Mouse (Mus musculus) MEL (cell line): Measurements from ENCODE around the gene Zbtb7a. TPM values are rescaled to one million over a fixed set of nuclear protein-coding genes. Genes with fewer than 3 reads are reported as not detected.

ENCODE experiments used
- DNase-seq: peaks from one replicate; pipeline ENCODE4 v3.0.0; 2011; ENCODE audit warnings: low read depth, low spot score
- H3K27ac ChIP-seq: 2 replicates; pipeline ENCODE4 v1.5.1; 2012; ENCODE audit warnings: low read depth, mild to moderate bottlenecking, control low read depth, low read length, moderate library complexity; ENCODE audit not compliant: control insufficient read depth
- H3K27me3 ChIP-seq, 2 experiments: fragments of 150-350 bp in 1 of 2; sonication (generic) in 1 of 2; 2 replicates each; pipeline ENCODE4 v1.6.1; 2012; ENCODE audit warnings: low read length in 2 of 2, mild to moderate bottlenecking in 2 of 2, improper control_type of control experiment in 1 of 2, moderate library complexity in 1 of 2; ENCODE audit not compliant: insufficient read depth in 2 of 2, control insufficient read depth in 1 of 2
- H3K36me3 ChIP-seq, 2 experiments: 2 replicates each; pipeline ENCODE4 v1.6.1; 2012 to 2014; ENCODE audit warnings: low read length in 2 of 2, improper control_type of control experiment in 1 of 2, inconsistent platforms in 1 of 2, mild to moderate bottlenecking in 1 of 2; ENCODE audit not compliant: insufficient read depth in 2 of 2, control insufficient read depth in 1 of 2
- H3K4me1 ChIP-seq, 2 experiments: fragments of 150-350 bp in 1 of 2; sonication (generic) in 1 of 2; 2 replicates each; pipeline ENCODE4 v1.6.1; 2012; ENCODE audit warnings: low read length in 2 of 2, improper control_type of control experiment in 1 of 2, mild to moderate bottlenecking in 1 of 2; ENCODE audit not compliant: insufficient read depth in 2 of 2, control insufficient read depth in 1 of 2
- H3K4me3 ChIP-seq, 2 experiments: fragments of 150-350 bp in 1 of 2; sonication (generic) in 1 of 2; 2 replicates each; pipeline ENCODE4 v1.5.1; 2012; ENCODE audit warnings: low read depth in 2 of 2, low read length in 2 of 2, mild to moderate bottlenecking in 2 of 2, moderate library complexity in 2 of 2, control low read depth in 1 of 2, improper control_type of control experiment in 1 of 2; ENCODE audit not compliant: control insufficient read depth in 1 of 2, insufficient read depth in 1 of 2
- H3K79me2 ChIP-seq: 2 replicates; pipeline ENCODE4 v1.6.1; 2012; ENCODE audit warnings: mild to moderate bottlenecking, low read length, moderate library complexity; ENCODE audit not compliant: control insufficient read depth, poor library complexity, insufficient read depth
- H3K9ac ChIP-seq: 2 replicates; pipeline ENCODE4 v1.6.1; 2012; ENCODE audit warnings: low read depth, mild to moderate bottlenecking, control low read depth, low read length, moderate library complexity; ENCODE audit not compliant: control insufficient read depth, poor library complexity, severe bottlenecking
- H3K9me3 ChIP-seq: fragments of 150-350 bp; sonication (generic); replicated peaks from 2 replicates; pipeline ENCODE4 v1.6.1; 2012; ENCODE audit warnings: mild to moderate bottlenecking, low read length, improper control_type of control experiment, moderate library complexity; ENCODE audit not compliant: insufficient read depth
- E2F4 ChIP-seq: IDR thresholded peaks from 2 replicates; pipeline ENCODE4 v1.6.1; 2011; ENCODE audit warnings: low read depth, low read length, improper control_type of control experiment, borderline replicate concordance
- ETS1 ChIP-seq: IDR thresholded peaks from 2 replicates; pipeline ENCODE4 v1.6.1; 2012; ENCODE audit warnings: low read depth, mild to moderate bottlenecking, inconsistent platforms, low read length, improper control_type of control experiment, moderate library complexity
- GABPA ChIP-seq: IDR thresholded peaks from 2 replicates; pipeline ENCODE4 v1.6.1; 2012; ENCODE audit warnings: low read depth, mild to moderate bottlenecking, inconsistent platforms, low read length, improper control_type of control experiment, moderate library complexity
- GATA1 ChIP-seq: IDR thresholded peaks from 2 replicates; pipeline ENCODE4 v1.6.1; 2011; ENCODE audit warnings: low read depth, low read length, improper control_type of control experiment
- JUND ChIP-seq: IDR thresholded peaks from 2 replicates; pipeline ENCODE4 v1.6.1; 2011; ENCODE audit warnings: low read depth, mild to moderate bottlenecking, improper control_type of control experiment, low read length
- MAFK ChIP-seq: IDR thresholded peaks from 2 replicates; pipeline ENCODE4 v1.6.1; 2011; ENCODE audit warnings: low read depth, mild to moderate bottlenecking, low read length, improper control_type of control experiment, borderline replicate concordance
- MAX ChIP-seq: IDR thresholded peaks from 2 replicates; pipeline ENCODE4 v1.6.1; 2011; ENCODE audit warnings: low read length, improper control_type of control experiment
- MEF2A ChIP-seq: IDR thresholded peaks from 2 replicates; pipeline ENCODE4 v1.6.1; 2014; ENCODE audit warnings: low read depth, mild to moderate bottlenecking, inconsistent platforms, low read length, improper control_type of control experiment; ENCODE audit not compliant: poor library complexity, insufficient replicate concordance, severe bottlenecking; ENCODE audit errors: extremely low read depth
- NRF1 ChIP-seq: IDR thresholded peaks from 2 replicates; pipeline ENCODE4 v1.6.1; 2014; ENCODE audit warnings: low read depth, mild to moderate bottlenecking, inconsistent platforms, low read length, improper control_type of control experiment, moderate library complexity; ENCODE audit not compliant: poor library complexity, insufficient read depth, severe bottlenecking
- POLR2AphosphoS2 ChIP-seq: IDR thresholded peaks from 2 replicates; pipeline ENCODE4 v1.6.1; 2011; ENCODE audit warnings: low read length, improper control_type of control experiment
- RCOR1 ChIP-seq: IDR thresholded peaks from 2 replicates; pipeline ENCODE4 v1.6.1; 2012; ENCODE audit warnings: low read depth, mild to moderate bottlenecking, inconsistent platforms, low read length, improper control_type of control experiment
- SIN3A ChIP-seq: IDR thresholded peaks from 2 replicates; pipeline ENCODE4 v1.6.1; 2012; ENCODE audit warnings: low read length, improper control_type of control experiment, inconsistent platforms
- TAL1 ChIP-seq: IDR thresholded peaks from 2 replicates; pipeline ENCODE4 v1.6.1; 2012; ENCODE audit warnings: mild to moderate bottlenecking, inconsistent platforms, low read length, moderate library complexity, mixed read lengths
- TCF12 ChIP-seq: IDR thresholded peaks from 2 replicates; pipeline ENCODE4 v1.6.1; 2014; ENCODE audit warnings: low read depth, mild to moderate bottlenecking, inconsistent platforms, low read length, improper control_type of control experiment, moderate library complexity
- polyA plus RNA-seq, 2 experiments: library from polyadenylated mRNA; stranded (reverse) in 1 of 2; unstranded in 1 of 2; fragments of >175 nt in 1 of 2; fragments of >200 nt in 1 of 2; gene quantifications; 2 replicates each; pipeline versions ENCODE4 v1.2.1 to v1.2.4; 2012; ENCODE audit warnings: low replicate concordance in 2 of 2, low read depth in 1 of 2; ENCODE audit not compliant: insufficient read length in 2 of 2, insufficient read depth in 1 of 2, missing spikeins in 1 of 2
- total RNA-seq: library from RNA; depleted of rRNA; stranded (reverse); fragments of 300-350 nt; gene quantifications from 2 replicates; pipeline ENCODE4 v1.2.3, GENCODE M21; 2012

Zbtb7a gene
- total and polyA plus RNA-seq, 3 experiments: 25.3 to 45.4 (median 40.6) TPM

GRCm38 (mm10) chr10:81141455-81142210 lies 6.6 kb downstream of the Zbtb7a start:
- DNase-seq: no peak
- no peak for TF ChIP-seq MEF2A
- no peak for TF ChIP-seq TCF12
- TF ChIP-seq GABPA: no peak
- TF ChIP-seq POLR2AphosphoS2: no peak
- TF ChIP-seq GATA1: no peak
- TF ChIP-seq NRF1: no peak
- TF ChIP-seq MAX: no peak
- TF ChIP-seq SIN3A: no peak
- no peak for TF ChIP-seq TAL1
- no peak for TF ChIP-seq ETS1
- no peak overlapping the region for H3K9ac ChIP-seq
- no peak overlapping the region for H3K4me3 ChIP-seq
- H3K36me3 ChIP-seq: peaks cover 9 to 12% of the 10 kb centered on the region in 2 experiments
- no peaks in the 10 kb centered on the region for H3K27me3 ChIP-seq
- peaks cover 92% of the 10 kb centered on the region for H3K79me2 ChIP-seq
- no peaks in the 10 kb centered on the region for H3K9me3 ChIP-seq
- peaks cover 2 to 11% of the 10 kb centered on the region in 2 experiments; a peak in 3 of 4 replicates for H3K4me1 ChIP-seq
- no peak overlapping the region for H3K27ac ChIP-seq

GRCm38 (mm10) chr10:81142551-81142981 lies 7.5 kb downstream of the Zbtb7a start:
- Histone ChIP-seq H3K79me2 (peaks cover 94% of the 10 kb centered on the region), H3K4me1 (peaks cover 2 to 11% of the 10 kb centered on the region in 2 experiments; a peak in 3 of 4 replicates), H3K9ac (no peak overlapping the region), H3K36me3 (peaks cover 12 to 14% of the 10 kb centered on the region in 2 experiments), H3K27me3 (no peaks in the 10 kb centered on the region), H3K4me3 (no peak overlapping the region), H3K9me3 (no peaks in the 10 kb centered on the region), H3K27ac (no peak overlapping the region)
- TF ChIP-seq RCOR1 (no peak), MEF2A (no peak), E2F4 (no peak), JUND (no peak), MAFK (no peak)
- no peak for DNase-seq
